Mouse (Mus musculus) hindbrain, embryonic 13.5 days (tissue): ENCODE measurements around the gene Mpp1. TPM values are rescaled to one million over a fixed set of nuclear protein-coding genes. Genes with fewer than 3 reads are reported as not detected.

Source experiments
- polyA plus RNA-seq: library from polyadenylated mRNA; unstranded; fragments of >200 nt; fragmentation: Nextera tagmentation; extraction: Ambion mirVana; gene quantifications from 2 replicates; pipeline ENCODE4 v1.2.1, GENCODE M21; 2015

The Mpp1 gene
- polyA plus RNA-seq, 1 experiment from 2014 or later: 24.7 TPM

Other genes starting within 250 kb of the Mpp1 start
- gene Gab3, start 45.6 kb downstream of the Mpp1 start, polyA plus RNA-seq: 2.5 and 2.6 TPM in 2 replicates
- gene Dkc1, start 35.2 kb downstream of the Mpp1 start, polyA plus RNA-seq: 62.9 and 76.0 TPM in 2 replicates
- gene Smim9, start 32.8 kb upstream of the Mpp1 start, polyA plus RNA-seq: not detected in 2 replicates